Mouse (Mus musculus) right cerebral cortex, postnatal 14 days (tissue): ENCODE results near the gene Gm10061.
"Not testable (repeated sequence)": the region's sequence is repeated elsewhere in the genome, so short reads cannot be mapped to it uniquely, and the experiment has no call there.

ENCODE experiments used
- DNase-seq: peaks from one replicate; pipeline ENCODE4 v3.0.0; 2022

The Gm10061 gene

DNA sequence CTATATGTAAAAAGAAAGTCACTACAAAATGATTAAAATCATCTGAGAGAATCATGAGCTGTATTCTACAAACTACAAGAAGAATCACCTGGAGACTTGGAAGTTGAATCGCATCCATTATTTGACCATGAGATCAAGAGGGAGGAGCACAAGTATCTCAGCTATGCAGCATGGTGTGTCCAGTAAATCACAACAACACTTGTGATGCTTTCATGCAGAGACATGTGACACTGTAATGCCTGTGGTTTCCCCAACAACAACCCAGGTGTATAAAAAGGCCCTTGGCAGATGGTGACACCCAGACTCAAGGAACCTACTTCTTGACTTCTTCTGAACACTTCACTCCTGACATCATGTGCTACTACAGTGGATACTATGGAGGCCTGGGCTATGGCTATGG is at the start of gene Gm10061:
Gm10061 (plus strand) TSS at position 301 of the 400 bp plus-strand sequence.
- no peak for DNase-seq

DNA sequence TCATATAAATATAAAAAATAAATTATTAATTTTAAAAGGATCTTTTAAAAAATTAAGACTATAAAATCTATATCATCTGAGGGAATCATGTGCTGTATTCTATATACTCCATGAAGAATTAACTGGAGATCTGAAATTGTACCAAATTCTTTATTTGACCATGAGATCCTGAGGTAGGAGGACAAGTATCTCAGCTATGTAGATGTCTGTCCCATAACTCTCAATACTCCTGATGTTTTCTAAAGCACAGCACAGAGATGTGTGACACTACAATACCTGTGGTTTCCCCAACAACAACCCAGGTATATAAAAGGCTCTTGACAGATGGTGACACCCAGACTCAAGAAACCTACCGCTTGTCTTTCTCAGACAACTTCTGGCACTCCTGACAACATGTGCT is 10.3 kb upstream of the Gm10061 start, which contains the start of gene Gm6358:
Gm6358 (plus strand) TSS at position 301 of the 400 bp plus-strand sequence.
- DNase-seq: no peak

DNA sequence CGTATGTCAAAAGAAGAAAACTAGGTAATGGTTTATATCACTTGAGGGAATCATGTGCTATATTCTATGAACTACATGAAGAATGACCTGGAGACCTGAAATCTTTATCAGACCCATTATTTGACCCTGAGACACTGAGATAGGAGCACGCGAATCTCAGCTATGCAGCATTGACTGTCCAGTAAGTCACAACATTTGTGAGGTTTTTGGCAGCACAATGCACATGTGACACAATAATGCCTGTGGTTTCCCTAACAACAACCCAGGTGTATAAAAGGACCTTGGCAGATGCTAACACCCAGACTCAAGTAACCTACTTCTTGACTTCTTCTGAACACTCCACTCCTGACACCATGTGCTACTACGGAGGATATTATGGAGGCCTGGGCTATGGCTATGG is 6.8 kb downstream of the Gm10061 start, which contains the start of gene Gm9789:
Gm9789 (plus strand) TSS at position 301 of the 400 bp plus-strand sequence.
- DNase-seq: no peak

DNA sequence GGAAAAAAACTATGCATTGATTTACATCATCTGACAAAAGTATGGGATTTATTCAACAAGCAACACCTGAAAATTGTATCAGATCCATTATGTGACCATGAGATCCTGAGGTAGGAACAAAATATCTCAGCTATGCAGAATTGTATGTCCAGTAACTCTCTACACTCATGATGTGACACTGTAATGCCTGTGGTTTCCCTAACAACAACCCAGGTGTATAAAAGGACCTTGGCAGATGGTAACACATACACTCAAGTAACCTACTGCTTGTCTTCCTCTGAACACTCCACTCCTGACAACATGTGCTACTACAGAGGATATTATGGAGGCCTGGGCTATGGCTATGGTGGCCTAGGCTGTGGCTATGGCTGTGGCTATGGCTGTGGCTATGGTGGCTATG is 18.3 kb downstream of the Gm10061 start, which contains the start of gene Gm7735:
Gm7735 (plus strand) TSS at position 301 of the 400 bp plus-strand sequence.
- DNase-seq: not testable (repeated sequence)

DNA sequence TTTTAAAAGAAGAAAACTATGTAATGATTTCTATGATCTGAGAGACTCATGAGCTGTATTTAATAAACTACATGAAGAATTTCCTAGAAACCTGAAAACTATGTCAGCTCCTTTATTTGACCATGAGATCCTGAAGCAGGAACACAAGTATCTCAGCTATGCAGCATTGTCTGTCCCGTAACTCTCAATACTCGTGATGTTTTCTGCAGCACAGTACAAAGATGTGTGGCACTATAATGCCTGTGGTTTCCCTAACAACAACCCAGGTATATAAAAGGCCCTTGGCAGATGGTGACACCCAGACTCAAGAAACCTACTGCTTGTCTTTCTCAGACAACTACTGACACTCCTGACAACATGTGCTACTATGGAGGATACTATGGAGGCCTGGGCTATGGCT is 23.5 kb downstream of the Gm10061 start, which contains the start of gene 1110057P08Rik:
1110057P08Rik (plus strand) TSS at position 301 of the 400 bp plus-strand sequence.
- DNase-seq: no peak

DNA sequence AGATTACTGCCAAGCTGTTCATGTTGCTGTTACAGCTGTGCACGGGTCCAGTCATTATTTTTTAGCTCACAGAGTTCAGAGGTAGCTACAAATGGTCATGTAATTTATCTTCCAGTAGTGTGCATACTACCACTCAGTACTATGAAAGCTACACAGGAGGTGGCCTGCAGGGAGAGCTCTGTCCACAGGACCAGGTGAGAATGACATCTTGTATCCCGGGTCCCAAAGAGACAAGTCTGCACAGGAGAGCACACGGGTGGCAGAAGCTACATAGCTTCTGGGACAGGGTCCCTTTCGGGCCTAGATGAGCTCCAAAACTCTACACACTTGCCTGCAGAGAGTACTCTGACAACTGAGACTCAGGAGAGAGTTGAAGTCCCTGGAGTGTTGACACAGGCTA is 37.7 kb downstream of the Gm10061 start:
- no peak for DNase-seq
